Mouse (Mus musculus) neutrophil, adult 5-6 weeks (primary cell): ENCODE results near the gene Thpo. TPM values are rescaled to one million over a fixed set of nuclear protein-coding genes. Genes with fewer than 3 reads are reported as not detected.

Experiments
- ATAC-seq: fragments of 151-379, 151-347 bp; 2 replicates; pipeline ENCODE4 v1.8.0; 2017; ENCODE audit warnings: mild to moderate bottlenecking, moderate TSS enrichment; ENCODE audit not compliant: insufficient number of reproducible peaks, poor library complexity, low FRiP score, severe bottlenecking; ENCODE audit errors: extremely low read depth
- total RNA-seq: library from RNA; stranded (forward); fragments of 200-1000 nt; gene quantifications from 2 replicates; pipeline ENCODE4 v1.2.3, GENCODE M21; 2017

Gene Thpo
- total RNA-seq, 1 experiment from 2014 or later = not detected

- no peak for ATAC-seq
Measured at GRCm38 (mm10) chr16:20708939-20709734, 25.2 kb downstream of the Thpo start.

DNA sequence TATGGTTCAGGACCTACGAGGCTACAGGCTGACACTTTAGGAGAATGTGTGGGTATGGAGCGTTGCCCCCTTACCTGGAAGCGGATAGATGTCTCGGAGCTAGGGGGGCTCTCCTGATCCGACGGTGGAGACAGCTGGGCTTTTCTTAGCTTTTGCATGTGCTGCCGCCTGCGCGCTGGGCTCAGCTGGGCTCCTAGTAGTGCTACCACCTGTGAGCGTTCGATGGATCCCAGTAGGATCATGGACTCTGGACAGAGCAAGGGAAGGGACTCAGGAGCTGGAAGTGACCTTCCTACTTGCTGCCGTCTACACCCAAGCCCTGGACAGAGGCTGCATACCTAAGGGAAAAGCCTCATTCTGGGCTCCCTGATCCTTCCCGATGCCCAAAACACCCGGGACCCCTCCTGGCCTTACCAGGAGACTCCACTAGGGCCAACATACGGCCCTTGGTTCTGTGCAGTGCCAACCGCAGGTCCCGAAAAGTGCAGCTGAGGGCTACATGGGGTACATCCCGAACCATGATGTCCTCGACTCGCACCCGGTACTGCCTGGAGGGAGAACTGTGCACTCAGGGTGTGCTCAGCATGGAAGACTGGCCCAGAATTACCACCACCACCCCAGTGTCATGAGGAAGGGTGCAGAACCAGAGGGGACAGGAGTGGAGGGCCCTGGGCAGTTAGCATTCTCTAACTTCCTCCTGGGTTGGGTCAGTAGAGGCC lies 25.9 kb downstream of the Thpo start:
- no peak for ATAC-seq

DNA sequence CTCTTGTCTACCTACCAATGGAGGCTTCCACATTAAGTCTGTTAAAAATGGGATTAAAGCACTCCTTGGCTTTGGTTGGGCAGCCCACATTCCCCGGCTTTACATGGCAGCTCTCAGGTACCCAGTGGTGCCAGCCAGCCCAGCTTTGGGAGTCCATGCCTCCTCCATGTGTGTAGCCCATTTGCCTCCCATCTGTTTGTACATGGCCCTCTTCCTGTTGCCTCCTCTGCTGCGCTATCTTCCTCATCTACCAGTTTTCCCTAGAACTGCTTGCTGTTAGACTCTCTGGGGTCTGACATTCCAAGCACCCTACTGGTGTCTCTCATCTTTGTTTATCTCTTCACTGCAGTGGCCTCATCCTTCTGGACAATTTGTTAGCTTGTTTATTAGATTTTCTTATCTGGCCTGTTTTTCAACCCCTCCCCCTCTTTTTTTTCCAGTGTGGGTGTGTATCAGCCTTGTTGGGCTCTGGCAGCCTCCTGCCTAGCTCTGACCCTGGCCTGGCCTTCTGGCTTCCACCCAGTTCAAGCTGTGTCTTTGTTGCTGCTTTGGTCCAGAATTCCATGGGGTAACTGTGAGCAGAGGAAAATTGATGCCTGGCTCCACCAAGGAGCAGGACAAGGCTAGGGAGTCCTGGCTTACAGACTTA lies 27.8 kb downstream of the Thpo start:
- no peak for ATAC-seq

GRCm38 (mm10) chr16:20705786-20706185 lies 28.5 kb downstream of the Thpo start:
- ATAC-seq = no peak

DNA sequence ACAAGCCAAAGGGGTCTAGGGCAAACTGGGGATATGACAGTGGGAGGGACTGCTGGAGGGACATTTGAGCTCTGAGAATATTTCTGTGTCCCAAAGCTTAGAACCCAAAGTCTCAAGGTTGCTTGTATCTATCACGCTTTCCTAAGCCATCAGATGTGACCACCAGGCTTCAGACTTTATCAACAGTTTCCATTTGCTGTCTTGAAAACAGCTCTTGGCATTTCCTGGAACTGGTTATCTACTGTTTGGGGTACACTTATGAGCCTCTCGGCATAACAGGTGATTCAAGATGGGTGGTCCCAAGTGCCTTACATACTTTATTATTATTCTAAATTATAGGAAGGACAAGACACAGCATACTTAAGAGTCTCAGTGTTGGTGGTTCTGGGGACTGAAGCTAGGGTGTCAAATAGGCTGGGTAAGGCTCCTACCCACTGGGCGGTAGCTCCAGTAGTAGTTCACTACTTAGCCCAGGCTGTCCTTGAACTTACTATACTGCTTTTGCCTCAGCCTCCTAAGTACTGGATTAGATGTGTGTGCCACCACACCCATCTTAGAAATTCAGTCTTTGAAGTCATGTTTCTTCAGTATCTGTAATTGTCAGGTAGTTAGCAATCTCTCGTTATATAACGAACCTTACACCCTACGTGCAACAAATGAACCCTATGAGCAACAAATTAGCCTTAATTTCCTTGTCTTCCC lies 30.5 kb downstream of the Thpo start:
- no peak for ATAC-seq

- no peak for ATAC-seq
Measured at GRCm38 (mm10) chr16:20703071-20703470, 31.2 kb downstream of the Thpo start.

GRCm38 (mm10) chr16:20702522-20702893 lies 31.8 kb downstream of the Thpo start:
- no peak for ATAC-seq

- no peak for ATAC-seq
Measured at GRCm38 (mm10) chr16:20701729-20702521, 32.4 kb downstream of the Thpo start.

DNA sequence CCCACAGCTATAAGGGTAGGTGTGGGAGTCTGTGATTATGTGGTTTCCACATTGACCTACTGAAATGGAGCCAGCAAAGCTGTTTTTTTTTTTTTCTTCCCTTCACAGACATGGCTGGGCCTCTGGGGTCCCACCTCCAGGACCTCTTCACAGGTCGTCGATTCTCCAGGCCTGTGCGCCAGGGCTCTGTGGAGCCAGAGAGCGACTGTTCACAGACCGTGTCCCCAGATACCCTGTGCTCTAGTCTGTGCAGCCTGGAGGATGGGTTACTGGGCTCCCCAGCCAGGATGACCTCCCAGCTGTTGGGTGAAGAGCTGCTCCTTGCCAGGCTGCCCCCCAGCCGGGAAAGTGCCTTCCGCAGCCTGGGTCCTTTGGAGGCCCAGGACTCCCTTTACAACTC lies 33.0 kb downstream of the Thpo start:
- ATAC-seq = no peak

DNA sequence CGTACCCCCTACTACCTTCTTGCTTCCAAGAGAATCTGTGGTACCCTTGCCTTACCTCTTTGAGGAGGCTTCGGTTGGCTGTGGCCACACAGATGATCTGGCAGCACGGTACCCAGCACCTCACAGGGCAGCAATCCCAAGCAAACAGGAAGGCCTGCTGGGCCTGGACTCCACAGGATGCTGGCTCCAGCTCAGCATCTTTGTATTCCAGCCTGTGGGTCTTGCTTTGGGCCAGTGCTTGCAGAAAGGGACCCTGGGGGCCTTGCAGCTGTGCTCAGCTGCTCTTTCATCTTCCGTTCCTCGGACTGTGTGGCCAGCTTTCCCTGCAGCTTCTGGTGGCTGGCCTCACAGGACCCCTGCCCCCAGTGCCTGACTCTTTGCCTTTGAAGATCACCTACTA lies 34.3 kb downstream of the Thpo start:
- no peak for ATAC-seq

DNA sequence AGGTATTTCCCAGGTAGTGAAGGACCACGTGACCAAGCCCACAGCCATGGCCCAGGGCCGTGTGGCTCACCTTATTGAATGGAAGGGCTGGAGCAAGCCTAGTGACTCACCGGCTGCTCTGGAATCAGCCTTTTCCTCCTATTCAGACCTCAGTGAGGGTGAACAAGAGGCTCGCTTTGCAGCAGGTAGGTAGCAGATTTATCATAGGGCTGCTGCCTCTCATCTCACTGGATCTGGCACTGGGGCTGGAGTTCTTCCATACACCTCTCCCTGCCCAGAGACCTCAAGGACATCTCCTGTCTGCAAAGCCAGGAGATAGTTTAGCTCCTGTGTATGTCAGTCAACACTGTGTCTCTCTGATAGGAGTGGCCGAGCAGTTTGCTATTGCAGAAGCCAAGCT lies 35.0 kb downstream of the Thpo start:
- ATAC-seq = no peak

DNA sequence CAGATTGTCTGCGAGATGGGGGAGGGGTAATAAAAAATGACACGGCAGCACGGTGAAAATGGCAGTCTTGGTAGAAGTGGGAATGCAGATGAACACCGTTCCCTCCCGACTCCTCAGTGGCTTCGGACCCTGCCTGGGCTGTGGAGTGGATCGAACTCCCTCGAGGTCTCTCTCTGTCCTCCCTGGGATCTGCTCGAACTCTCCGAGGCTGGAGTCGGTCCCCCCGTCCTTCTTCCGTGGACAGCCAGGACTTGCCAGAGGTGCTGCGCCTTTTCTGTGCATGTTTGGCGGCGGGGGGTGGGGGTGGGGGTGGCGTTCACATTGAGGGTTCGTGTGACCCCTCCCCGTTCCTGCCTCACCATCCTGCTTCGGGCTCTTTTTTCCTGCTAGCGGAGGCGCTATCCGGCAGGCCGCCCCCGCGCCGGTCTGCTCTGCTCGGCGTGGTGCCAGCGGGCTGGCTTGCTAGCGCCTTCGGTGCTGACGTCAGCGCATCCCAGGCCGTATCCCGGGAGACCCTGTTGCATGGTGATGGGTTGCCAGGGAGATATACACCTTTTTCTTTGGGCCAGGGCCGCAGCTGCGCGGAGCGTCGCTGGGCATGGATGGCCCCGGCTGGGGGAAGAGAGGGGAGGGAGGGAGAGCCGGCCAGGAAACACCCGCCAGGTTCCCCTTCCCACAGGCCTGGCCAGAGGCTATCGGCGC lies 38.5 kb downstream of the Thpo start:
- ATAC-seq = no peak

GRCm38 (mm10) chr16:20694781-20695180 lies 39.5 kb downstream of the Thpo start:
- ATAC-seq = no peak

- peak; percentile 44; the same call in 1 of the 2 replicates for ATAC-seq
Measured at GRCm38 (mm10) chr16:20693111-20693701, 41.1 kb downstream of the Thpo start, which contains the start of gene Fam131a. Fam131a (plus strand) TSS chr16:20693241.

DNA sequence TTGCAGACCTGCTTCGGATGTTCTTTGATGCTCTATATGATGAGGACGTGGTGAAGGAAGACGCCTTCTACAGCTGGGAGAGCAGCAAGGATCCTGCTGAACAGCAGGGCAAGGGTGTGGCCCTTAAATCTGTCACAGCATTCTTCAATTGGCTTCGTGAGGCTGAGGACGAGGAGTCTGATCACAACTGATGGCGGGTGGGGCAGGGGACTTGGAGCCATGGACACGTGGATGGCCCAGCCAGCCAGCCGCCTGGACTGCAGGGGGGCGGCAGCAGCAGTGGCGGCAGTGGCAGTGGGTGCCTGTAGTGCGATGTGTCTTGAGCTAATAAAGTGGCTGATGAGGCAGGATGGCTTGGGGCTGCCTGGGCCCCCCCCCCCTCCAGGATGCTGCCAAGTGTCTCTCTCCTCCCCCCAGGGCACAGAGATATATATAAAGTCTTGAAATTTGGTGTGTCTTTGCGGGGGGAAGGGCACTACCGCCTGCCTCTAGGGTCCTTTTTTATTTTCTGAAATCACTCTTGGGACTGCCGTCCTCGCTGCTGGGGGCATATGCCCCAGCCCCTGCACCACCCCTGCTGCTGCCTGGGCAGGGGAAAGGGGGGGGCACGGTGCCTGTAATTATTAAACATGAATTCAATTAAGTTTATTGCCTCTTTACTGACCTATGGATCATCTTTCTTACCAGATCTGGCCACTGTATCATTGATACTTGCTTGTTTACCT lies 41.9 kb downstream of the Thpo start:
- no peak for ATAC-seq

DNA sequence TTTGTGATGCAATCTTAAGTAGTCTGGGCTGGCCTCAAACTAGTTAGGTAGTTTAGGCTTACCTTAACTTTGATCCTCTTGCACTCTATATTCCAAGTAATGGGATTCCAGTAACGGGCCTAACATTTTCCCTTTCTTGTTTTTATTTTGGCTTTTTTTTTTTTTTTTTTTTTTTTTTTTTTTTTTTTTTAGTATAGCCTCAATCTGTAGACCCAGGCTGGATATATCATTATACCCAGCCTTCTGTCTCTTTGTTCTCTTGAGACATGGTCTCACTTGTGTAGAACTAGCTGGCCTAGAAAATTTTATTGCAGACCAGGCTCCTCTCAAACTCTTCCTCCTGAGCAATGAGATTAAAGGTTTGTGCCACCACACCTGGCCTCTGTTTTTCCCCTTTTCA lies 42.7 kb downstream of the Thpo start:
- no peak for ATAC-seq

DNA sequence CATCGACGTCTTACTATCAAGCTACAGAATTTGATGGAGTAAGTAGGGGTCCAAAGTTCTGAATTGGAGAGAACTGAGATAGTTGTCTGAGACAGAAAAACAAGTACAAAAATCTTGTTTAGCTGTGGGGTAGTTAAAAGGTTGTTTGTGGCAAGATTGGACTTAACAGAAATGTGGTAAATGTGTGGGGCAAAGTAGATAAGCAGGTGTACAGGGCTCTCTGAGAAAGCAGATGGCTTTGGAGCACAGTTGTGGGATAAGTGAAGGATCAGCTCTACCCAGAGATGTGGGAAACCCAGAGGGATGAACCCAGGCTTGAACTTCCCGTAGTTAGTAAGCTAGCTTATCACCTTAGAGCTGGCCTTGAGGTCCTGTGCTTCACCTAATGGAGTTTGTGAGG lies 43.5 kb downstream of the Thpo start:
- no peak for ATAC-seq
